Comparison of ENCODE assay signal across 8 mouse cellular contexts in genomic region chr4:62621880-62622675, GRCm38 (mm10).
DNase-seq lines count a peak whose midpoint lies in the region; ATAC-seq and TF ChIP-seq lines count a peak whose summit lies in the region.

No protein-coding gene starts in this region.

- H3K27ac ChIP-seq in gastrocnemius, adult 2 months = peak overlapping the region; percentile 88
- H3K27ac ChIP-seq in embryonic facial prominence, embryonic 12.5 days = peak overlapping the region; percentile 84
- peak overlapping the region; percentile 65 for H3K27ac ChIP-seq in intestine, embryonic 15.5 days
- peak overlapping the region; percentile 43; the same call in 1 of the 2 replicates for H3K27ac ChIP-seq in midbrain, embryonic 14.5 days (replicated peaks; ENCODE audit: low read depth, low read length)
- no peak overlapping the region for H3K27ac ChIP-seq in thymus, adult 2 months (ENCODE audit: control insufficient read depth, insufficient read depth, low read length)

- no peak for ATAC-seq in embryonic facial prominence, embryonic 12.5 days (ENCODE audit: insufficient number of reproducible peaks, insufficient read depth, low FRiP score, low TSS enrichment)
- ATAC-seq in intestine, embryonic 15.5 days = peak; percentile 48
- no peak for ATAC-seq in midbrain, embryonic 14.5 days (ENCODE audit: low FRiP score, low TSS enrichment)

- intact Hi-C loops in gastrocnemius, adult 2 months (cut with DNase I) = no loop called here

- H3K4me2 ChIP-seq in embryonic facial prominence, embryonic 12.5 days (replicated peaks) = peak overlapping the region; percentile 20
- no peak overlapping the region; the same call in 1 of the 2 replicates for H3K4me2 ChIP-seq in intestine, embryonic 15.5 days (replicated peaks)
- no peak overlapping the region for H3K4me2 ChIP-seq in midbrain, embryonic 14.5 days (ENCODE audit: low read length)

- H3K4me1 ChIP-seq in embryonic facial prominence, embryonic 12.5 days = peaks cover 47% of the 10 kb centered on the region
- peaks cover 40% of the 10 kb centered on the region for H3K4me1 ChIP-seq in intestine, embryonic 15.5 days (replicated peaks)
- H3K4me1 ChIP-seq in midbrain, embryonic 14.5 days (ENCODE audit: control insufficient read depth, insufficient read depth, low read length) = peaks cover 37% of the 10 kb centered on the region
- H3K4me1 ChIP-seq in thymus, adult 2 months (replicated peaks; ENCODE audit: control insufficient read depth, insufficient read depth, low read length) = peaks cover 17% of the 10 kb centered on the region

- no peak overlapping the region for H3K9ac ChIP-seq in embryonic facial prominence, embryonic 12.5 days
- H3K9ac ChIP-seq in intestine, embryonic 15.5 days = peak overlapping the region; percentile 0; the same call in 1 of the 2 replicates
- no peak overlapping the region for H3K9ac ChIP-seq in midbrain, embryonic 14.5 days (replicated peaks; ENCODE audit: low read length)

- no peaks in the 10 kb centered on the region for H3K27me3 ChIP-seq in embryonic facial prominence, embryonic 12.5 days
- H3K27me3 ChIP-seq in intestine, embryonic 15.5 days (replicated peaks) = no peaks in the 10 kb centered on the region
- no peaks in the 10 kb centered on the region for H3K27me3 ChIP-seq in midbrain, embryonic 14.5 days (ENCODE audit: control insufficient read depth, insufficient read depth, low read length)
- no peaks in the 10 kb centered on the region for H3K27me3 ChIP-seq in thymus, adult 2 months (ENCODE audit: control insufficient read depth, insufficient read depth, low read length)

- DNase-seq in gastrocnemius, adult 2 months = peak; percentile 43
- DNase-seq in gastrocnemius, adult 18-20 months (ENCODE audit: low spot score) = no peak
- no peak for DNase-seq in midbrain, embryonic 14.5 days
- DNase-seq in embryo, embryonic 11 days = no peak
- no peak for DNase-seq in thymus, adult 2 months
- no peak for DNase-seq in layer of hippocampus, postnatal 10 days (ENCODE audit: low spot score in 2 of 2)

- 56% methylated on average over 14 of the region's 14 CpGs for WGBS in embryonic facial prominence, embryonic 12.5 days
- 59% methylated on average over 14 of the region's 14 CpGs for WGBS in intestine, embryonic 15.5 days
- WGBS in midbrain, embryonic 14.5 days = 78% methylated on average over 14 of the region's 14 CpGs
- WGBS in thymus, adult 2 months = 96% methylated on average over 14 of the region's 14 CpGs

- peak overlapping the region; percentile 72 for H3K4me3 ChIP-seq in gastrocnemius, adult 2 months
- no peak overlapping the region for H3K4me3 ChIP-seq in embryonic facial prominence, embryonic 12.5 days
- no peak overlapping the region for H3K4me3 ChIP-seq in intestine, embryonic 15.5 days (replicated peaks)
- no peak overlapping the region for H3K4me3 ChIP-seq in midbrain, embryonic 14.5 days (replicated peaks; ENCODE audit: low read depth, low read length)
- H3K4me3 ChIP-seq in thymus, adult 2 months (ENCODE audit: control insufficient read depth, insufficient read depth, low read length) = no peak overlapping the region

- H3K36me3 ChIP-seq in embryonic facial prominence, embryonic 12.5 days = no peaks in the 10 kb centered on the region
- no peaks in the 10 kb centered on the region for H3K36me3 ChIP-seq in intestine, embryonic 15.5 days
- no peaks in the 10 kb centered on the region for H3K36me3 ChIP-seq in midbrain, embryonic 14.5 days (ENCODE audit: control insufficient read depth, insufficient read depth, low read length)
- no peaks in the 10 kb centered on the region for H3K36me3 ChIP-seq in thymus, adult 2 months (ENCODE audit: control insufficient read depth, insufficient read depth, low read length)

- no peak for TF ChIP-seq CTCF in gastrocnemius, adult 2 months (IDR thresholded peaks at IDR 0.05)
- no peak for TF ChIP-seq CTCF in thymus, adult 2 months (IDR thresholded peaks at IDR 0.05; ENCODE audit: borderline replicate concordance, control insufficient read depth, extremely low read depth, insufficient read depth, low read length, poor library complexity)

- no peaks in the 10 kb centered on the region for H3K9me3 ChIP-seq in embryonic facial prominence, embryonic 12.5 days
- no peaks in the 10 kb centered on the region for H3K9me3 ChIP-seq in intestine, embryonic 15.5 days
- no peaks in the 10 kb centered on the region for H3K9me3 ChIP-seq in midbrain, embryonic 14.5 days (ENCODE audit: control insufficient read depth, low read length)

- TF ChIP-seq POLR2A in thymus, adult 2 months (IDR thresholded peaks at IDR 0.05; ENCODE audit: control insufficient read depth, extremely low read depth, insufficient read depth, low read length, poor library complexity) = no peak
